Mouse (Mus musculus): ENCODE measurements around the gene Nkd1.

Gene Nkd1

GRCm38 (mm10) chr8:88623351-88623750 is 102.2 kb downstream of the Nkd1 start:
- DNase-seq, result no peak

- no peak for DNase-seq
Measured at GRCm38 (mm10) chr8:88624276-88624675, 103.1 kb downstream of the Nkd1 start.

GRCm38 (mm10) chr8:88626433-88626832 is 105.3 kb downstream of the Nkd1 start:
- no peak for DNase-seq

GRCm38 (mm10) chr8:88626940-88627264 is 105.7 kb downstream of the Nkd1 start:
- DNase-seq, result no peak

- DNase-seq, result peak; percentile 84
Measured at GRCm38 (mm10) chr8:88627265-88627991, 106.3 kb downstream of the Nkd1 start.

- DNase-seq, result no peak
Measured at GRCm38 (mm10) chr8:88628001-88628774, 107.0 kb downstream of the Nkd1 start.

GRCm38 (mm10) chr8:88630225-88630624 is 109.1 kb downstream of the Nkd1 start:
- peak; percentile 26 for DNase-seq

- DNase-seq, result peak; percentile 64
Measured at GRCm38 (mm10) chr8:88631081-88631480, 109.9 kb downstream of the Nkd1 start.

GRCm38 (mm10) chr8:88633343-88633765 is 112.2 kb downstream of the Nkd1 start:
- DNase-seq, result peak; percentile 52

- DNase-seq, result peak; percentile 25
Measured at GRCm38 (mm10) chr8:88635474-88636397, 114.6 kb downstream of the Nkd1 start, which contains the start of gene Snx20. Snx20 (minus strand) TSS chr8:88636128.

- DNase-seq, result no peak
Measured at GRCm38 (mm10) chr8:88637092-88638000, 116.2 kb downstream of the Nkd1 start.

GRCm38 (mm10) chr8:88638908-88639307 is 117.8 kb downstream of the Nkd1 start:
- DNase-seq, result no peak

- DNase-seq, result no peak
Measured at GRCm38 (mm10) chr8:88642734-88643564, 121.8 kb downstream of the Nkd1 start.
